Mouse (Mus musculus) retina, embryonic 14.5 days (tissue): ENCODE results near the gene Ephx1.
A peak's percentile ranks its signal among the peaks of the same experiment; 100 is the strongest.
"Not testable (repeated sequence)": the region's sequence is repeated elsewhere in the genome, so short reads cannot be mapped to it uniquely, and the experiment has no call there.

Source experiments
- DNase-seq: peaks from one replicate; pipeline ENCODE4 v3.0.0-alpha.2; 2015; ENCODE audit warnings: low spot score

Gene Ephx1

DNA sequence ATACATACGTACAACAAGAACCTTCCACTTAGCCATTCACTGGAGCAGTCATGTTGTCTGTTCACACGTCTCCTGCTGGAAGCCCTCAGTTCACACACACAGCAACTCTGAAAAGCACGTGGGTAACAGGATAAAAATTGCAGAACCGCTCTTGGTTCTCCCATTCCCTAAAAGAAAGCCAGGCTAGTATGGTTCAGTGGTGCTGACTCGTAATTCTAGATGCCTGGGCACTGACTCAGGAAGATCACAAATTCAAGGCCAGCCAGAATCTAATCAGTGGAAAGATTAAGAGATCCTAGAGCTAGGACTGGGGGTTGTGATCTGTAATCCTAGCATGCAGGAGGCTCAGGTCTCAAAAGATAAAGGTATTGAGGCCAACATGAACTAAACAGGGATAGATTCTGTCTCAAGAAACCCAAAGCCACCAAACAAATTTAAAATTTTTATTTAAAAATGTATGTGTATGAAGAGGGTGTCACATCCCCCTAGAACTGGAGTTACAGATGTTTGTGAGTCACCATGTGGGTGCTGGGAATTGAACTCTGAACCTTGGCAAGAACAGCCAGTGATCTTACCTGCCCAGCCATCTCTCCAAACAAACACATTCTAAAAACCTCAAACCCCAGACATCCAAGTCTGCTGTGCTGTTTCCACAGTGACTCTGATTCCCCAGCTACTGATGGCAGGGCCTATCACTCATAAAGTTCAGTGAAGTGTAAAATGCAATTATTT is at the start of gene Ephx1:
Ephx1 (minus strand) TSS at position 149 of the 732 bp plus-strand sequence.
- no peak for DNase-seq

DNA sequence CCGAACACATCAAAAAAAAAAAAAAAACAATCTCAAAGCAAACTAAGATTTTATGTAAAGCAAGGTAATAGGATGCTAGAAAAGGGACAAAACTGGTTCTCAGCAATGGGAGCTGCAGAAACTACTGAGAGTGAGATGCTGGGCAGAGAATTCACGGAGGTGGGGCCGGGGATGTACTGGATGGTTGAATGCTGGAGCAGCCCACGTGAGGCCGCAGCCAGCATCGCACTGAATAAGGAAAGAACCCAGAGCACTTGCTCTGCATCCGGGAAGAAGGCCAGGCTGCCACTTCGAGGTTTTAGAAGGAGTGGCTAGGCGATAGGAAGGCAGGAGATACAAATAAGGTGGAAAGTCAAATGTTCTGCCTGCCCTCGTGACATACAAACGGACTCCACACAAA is 49.0 kb upstream of the Ephx1 start:
- no peak for DNase-seq

GRCm38 (mm10) chr1:181068344-181068743 is 47.6 kb upstream of the Ephx1 start:
- no peak for DNase-seq

GRCm38 (mm10) chr1:181064648-181065047 is 43.9 kb upstream of the Ephx1 start:
- DNase-seq = no peak

- DNase-seq = no peak
Measured at GRCm38 (mm10) chr1:181063991-181064390, 43.3 kb upstream of the Ephx1 start.

- DNase-seq = no peak
Measured at GRCm38 (mm10) chr1:181061784-181062485, 41.2 kb upstream of the Ephx1 start.

GRCm38 (mm10) chr1:181052898-181053297 is 32.2 kb upstream of the Ephx1 start:
- no peak for DNase-seq

GRCm38 (mm10) chr1:181050937-181051336 is 30.2 kb upstream of the Ephx1 start, which contains the start of gene 9130409I23Rik:
9130409I23Rik (plus strand) TSS chr1:181051237.
- no peak for DNase-seq

DNA sequence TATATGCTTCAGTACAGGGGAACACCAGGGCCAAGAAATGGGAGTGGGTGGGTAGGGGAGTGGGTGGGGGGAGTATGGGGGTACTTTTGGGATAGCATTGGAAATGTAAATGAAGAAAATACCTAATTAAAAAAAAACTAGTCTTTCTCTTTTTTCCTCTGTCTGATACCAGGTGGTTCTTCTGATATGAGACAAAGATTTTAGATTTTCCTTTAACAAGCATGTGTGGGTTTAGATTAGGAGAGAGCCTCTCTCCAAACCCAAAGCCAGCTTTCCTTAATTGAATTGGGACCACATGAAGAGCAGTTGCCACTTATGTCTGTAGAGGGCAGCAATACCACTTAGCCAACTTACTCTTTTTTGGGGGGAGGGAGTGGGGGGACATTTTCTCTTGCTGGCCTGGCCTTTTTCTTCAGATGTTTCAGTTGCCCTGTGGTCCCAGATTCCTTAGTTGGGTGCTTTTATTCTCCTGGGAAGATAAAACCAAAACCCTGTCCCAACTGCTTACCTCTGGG is 28.7 kb upstream of the Ephx1 start:
- DNase-seq = no peak

DNA sequence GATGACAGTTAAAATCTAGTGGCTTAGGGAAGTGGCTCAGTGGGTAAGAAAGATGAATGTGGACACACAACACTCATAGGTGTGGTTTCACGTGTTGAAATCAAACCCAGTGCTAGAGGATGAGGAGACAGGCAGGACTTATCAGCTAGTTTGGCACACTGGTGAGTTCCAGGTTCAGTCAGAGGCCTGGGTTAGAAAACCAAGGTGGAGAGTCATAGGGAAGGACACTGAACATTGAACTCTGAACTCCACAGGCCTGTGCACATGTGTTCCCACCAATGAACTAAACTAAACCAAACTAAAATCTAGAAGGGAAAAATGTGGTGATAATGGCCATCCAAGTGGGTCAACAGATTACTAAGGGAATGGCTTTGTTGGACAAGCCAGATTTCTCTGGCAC is 26.8 kb upstream of the Ephx1 start:
- no peak for DNase-seq

DNA sequence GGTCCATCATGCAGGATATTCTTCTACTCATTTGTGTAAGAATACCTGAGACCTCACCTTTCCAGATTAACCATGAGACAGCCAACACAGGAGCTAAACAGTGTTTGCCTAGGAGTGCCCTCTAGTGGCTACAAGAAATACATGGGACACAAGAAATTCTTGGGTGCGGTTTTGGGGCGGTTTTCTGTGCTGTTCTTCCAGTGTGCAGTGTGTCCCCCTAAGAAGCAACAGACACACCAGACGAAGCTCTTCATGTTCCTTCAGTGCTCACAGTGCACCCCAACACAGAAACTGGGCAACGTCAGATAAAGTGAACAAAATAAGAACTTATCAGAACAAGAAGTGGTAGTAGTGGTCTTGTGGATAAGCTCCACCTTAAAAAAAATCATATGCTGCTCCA is 18.9 kb upstream of the Ephx1 start:
- peak; percentile 79 for DNase-seq

DNA sequence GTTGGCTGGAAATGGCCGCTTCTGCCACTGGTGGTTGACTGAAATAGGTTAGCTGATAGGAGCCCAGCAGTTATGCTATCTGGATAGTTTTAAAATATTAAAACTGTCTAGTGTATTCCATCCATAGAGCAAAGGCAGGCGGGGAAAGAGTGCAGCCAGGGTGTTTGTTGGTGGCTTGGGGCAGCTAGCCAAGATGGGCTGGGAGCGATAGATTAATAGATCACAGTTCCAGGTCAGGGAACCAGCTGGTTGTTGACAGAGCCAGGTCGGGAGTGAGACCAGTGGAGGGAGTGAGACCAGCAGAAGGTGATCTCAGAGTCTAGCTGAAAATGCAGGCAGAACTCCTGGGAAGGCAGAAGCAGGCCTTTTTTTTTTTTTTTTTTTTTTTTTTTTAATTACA is 16.9 kb upstream of the Ephx1 start:
- no peak for DNase-seq

DNA sequence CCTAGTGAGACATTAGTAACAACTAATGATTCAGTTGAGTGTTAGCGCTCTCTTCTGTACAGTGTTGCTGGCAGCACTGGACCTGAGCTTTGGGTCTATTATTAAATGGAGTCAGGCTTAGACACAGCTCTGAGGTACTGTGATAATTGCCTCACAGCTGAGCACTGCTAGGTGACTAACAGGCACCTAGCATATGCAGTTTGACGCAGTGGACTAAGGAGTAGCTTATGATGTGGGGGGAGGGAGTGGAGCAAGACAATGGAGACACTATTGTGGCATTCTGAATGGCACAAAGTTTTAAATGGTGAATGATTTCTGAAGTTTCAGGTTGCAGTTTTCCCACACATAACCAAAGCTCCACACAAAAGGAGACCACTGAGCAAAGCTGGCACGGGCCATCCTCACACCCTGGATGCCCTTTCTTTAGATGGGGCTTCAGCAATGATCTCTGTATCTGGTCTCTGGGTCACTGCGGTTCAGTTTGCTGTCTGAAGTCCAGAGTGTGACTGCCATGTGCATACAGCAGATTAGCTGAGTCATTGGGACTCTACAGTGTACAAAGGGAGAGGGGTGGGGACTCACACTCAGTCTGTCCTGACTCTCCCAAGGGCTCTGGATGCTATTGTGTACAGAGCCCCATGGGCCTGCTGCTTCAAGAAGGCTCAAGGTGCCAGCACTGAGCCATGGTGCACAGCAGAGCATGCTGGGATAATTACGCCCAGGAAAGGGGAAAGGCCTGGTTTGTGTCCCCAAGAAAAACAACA is 14.5 kb upstream of the Ephx1 start:
- DNase-seq = not testable (repeated sequence)

GRCm38 (mm10) chr1:181022265-181022664 is 1.6 kb upstream of the Ephx1 start:
- DNase-seq = peak; percentile 78

GRCm38 (mm10) chr1:181021488-181021865 is 773 bp upstream of the Ephx1 start:
- DNase-seq = no peak

DNA sequence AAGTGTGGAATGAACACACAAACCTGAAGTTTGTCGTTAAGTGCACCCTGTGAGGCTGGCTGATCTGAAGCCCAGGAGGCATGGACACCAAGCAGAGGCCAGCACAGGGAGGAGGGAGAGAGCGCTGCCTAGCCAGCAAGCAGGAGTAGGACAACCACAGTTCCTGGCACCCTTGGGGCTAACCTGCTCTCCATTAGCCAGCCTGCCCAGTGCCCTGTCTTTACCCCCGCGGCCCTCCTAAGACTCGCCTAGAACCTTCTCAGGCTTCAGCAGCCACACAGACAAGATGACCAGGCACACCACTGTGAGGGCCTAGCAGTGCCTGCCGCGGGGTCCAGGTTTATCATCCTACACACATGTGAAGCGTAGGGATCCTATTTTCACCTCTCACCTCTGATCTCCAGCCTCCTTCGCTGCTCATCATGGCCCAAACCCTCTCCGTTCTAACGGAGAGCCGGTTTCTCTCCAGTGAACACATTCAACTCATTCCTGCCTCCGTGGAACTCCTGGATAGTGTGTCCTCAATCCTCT is 2.7 kb downstream of the Ephx1 start:
- no peak for DNase-seq

DNA sequence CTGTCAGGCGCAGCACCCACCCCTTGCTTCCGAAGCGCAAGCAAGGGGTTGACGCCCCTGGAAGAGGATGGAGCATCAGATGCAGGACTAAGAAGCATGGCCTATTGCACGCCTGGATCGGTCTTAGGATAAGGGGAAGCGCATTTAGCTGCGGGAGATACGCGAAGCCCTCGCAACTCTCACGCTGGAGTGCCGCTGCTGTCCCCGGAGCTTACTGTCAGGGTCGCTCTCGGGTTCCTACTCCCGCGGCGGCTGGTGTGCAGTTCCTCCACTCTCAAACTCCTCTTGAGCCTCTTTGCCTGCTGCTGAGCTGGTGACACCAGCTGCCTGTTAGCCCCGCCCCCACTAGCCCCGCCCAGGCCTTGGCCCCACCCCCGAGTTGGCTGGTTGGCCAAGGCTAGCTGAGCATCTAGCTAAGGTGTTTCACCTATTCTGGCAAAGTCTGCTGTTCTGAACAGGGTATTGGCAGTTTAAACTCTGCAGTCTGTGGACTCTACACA is 3.4 kb downstream of the Ephx1 start:
- peak; percentile 80 for DNase-seq

DNA sequence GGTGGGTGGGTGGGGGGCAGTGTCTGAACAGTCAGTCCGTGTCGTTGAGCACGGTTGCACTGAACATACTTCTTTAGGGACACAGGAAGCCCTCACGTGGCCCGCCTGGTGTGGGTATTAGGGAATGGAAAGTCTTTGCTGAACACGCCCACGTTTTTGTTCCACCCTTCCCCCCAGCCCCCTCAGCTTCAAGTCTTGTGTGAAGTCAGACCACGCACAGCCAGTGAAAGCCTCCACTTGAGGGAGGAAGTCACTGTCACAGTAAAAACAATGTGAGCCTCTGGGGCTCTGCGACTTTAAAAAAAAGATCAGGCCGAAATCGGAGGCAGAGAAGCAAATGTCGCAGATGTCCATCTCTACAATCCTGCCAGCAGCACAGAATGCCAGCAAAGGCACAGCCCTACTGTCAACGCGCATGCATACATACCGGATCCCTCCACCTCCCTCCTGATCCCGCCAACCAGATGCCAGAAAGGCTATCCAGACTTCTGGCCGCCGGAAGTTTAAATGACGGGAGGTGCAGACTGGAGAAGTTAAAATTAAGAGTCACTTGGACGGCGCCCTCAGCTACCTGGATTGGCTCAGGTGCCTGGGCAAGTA is 4.1 kb downstream of the Ephx1 start:
- peak; percentile 57 for DNase-seq

DNA sequence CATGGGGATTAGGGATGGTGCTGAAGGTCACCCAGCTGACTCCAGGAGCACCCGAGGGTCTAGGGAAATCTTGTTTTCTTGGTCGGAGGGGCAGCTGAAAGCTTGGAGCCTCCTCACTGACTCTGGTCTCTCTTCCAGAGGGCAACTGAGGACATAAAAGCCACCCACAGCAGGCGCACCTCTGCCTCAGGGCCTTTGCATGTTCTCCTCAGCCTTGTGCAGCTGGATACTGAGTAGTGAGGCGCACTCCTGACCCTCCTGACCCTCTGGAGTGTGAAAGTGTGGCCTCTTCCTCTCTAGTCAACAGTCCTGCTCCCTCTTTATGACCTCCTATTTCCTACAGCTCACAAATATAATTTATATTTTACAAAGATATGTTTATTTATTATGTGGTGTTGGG is 4.7 kb downstream of the Ephx1 start:
- no peak for DNase-seq

- no peak for DNase-seq
Measured at GRCm38 (mm10) chr1:181015558-181015957, 5.1 kb downstream of the Ephx1 start.

DNA sequence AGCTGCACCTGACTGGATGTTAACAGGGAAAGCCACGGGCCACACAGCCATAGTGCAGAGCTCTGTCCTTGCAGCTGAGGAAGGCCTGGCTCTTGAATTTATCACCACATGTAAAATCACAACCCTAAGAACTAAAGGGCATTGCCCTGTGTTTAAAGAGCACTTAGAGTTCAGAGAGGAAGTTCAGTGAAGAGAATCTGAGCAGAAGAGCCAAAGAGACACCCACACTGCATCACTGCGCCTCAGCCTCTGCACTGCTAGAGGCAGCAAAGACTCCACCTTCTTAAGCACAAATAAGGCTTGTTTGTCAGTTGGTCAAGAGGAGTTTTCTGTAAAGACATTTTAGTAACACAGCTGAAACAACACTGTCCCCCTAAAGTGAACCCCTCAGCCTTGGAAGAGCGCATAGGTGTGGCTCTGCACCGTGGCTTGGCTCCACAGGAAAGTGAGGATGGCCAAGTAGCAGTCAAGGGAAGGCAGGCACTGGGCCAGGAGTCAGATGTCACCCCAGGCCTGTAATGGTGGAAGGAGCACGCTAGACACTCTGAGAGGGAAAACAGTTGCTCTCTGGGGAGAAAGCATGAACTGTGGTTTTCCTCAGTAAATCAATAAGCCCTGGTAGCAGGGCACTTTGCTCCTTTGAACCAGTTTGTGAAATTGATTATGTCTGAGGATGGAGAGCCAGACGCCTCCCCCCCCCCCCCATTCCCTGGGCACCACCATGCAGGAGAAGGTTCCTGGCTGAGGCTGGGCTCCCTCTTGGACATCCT is 5.8 kb downstream of the Ephx1 start:
- DNase-seq = no peak
